Mouse (Mus musculus) CH12.LX (cell line): ENCODE results near the gene Fgd6.

ENCODE experiments used
- BHLHE40 ChIP-seq: IDR thresholded peaks from 2 replicates; pipeline ENCODE4 v1.6.1; 2011; ENCODE audit warnings: mild to moderate bottlenecking, low read depth, low read length, improper control_type of control experiment
- CTCF ChIP-seq, 2 experiments: IDR thresholded peaks in 1 of 2; conservative IDR thresholded peaks in 1 of 2; 2 replicates each; pipeline ENCODE4 v1.5.1; 2011 to 2012; ENCODE audit warnings: low read depth in 2 of 2, low read length in 2 of 2, improper control_type of control experiment in 1 of 2, inconsistent platforms in 1 of 2, mild to moderate bottlenecking in 1 of 2, moderate library complexity in 1 of 2
- MAX ChIP-seq: IDR thresholded peaks from 2 replicates; pipeline ENCODE4 v1.6.1; 2011; ENCODE audit warnings: low read length, improper control_type of control experiment
- POLR2AphosphoS2 ChIP-seq: IDR thresholded peaks from 2 replicates; pipeline ENCODE4 v1.6.1; 2011; ENCODE audit warnings: low read depth, low read length, improper control_type of control experiment
- ZC3H11A ChIP-seq: IDR thresholded peaks from 2 replicates; pipeline ENCODE4 v1.6.1; 2012; ENCODE audit warnings: low read depth, mild to moderate bottlenecking, inconsistent platforms, low read length, improper control_type of control experiment

DNA sequence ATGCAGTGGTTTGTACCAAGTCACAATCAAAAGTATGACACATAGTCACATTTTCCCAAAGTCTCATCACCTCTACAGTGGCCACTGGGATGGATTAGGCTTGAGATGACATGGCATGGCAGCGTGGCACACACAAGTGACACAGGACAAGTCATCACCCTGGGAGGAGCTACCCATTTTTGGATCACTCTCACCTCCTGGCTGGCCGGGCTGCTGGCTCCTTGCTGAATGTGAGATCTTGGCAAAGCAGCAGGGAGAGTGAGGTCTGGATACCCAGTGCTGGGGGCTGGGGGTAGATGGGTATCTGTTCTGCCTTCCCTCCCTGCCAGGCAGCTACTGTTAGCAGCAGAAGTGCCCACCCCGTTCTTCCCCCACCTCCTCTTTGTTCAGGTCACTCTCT is 31.1 kb downstream of the Fgd6 start:
- TF ChIP-seq MAX (no peak), POLR2AphosphoS2 (no peak), ZC3H11A (no peak), BHLHE40 (no peak), CTCF (conservative IDR thresholded peaks at IDR 0.05 in 1 of 2, IDR thresholded peaks at IDR 0.05 in 1 of 2; ENCODE audit: low read depth in 2 of 2, low read length in 2 of 2) (no peak)
